Mouse (Mus musculus) R1 (cell line): ENCODE measurements at regions not wholly inside any gene's neighbourhood (a gene's known extent, or its start where the extent isn't known, plus 50 kb on each side); places are given as distances from the start of the nearest gene placed in this dataset.

Experiments
- DNase-seq: peaks from one replicate; pipeline ENCODE4 v3.0.0-alpha.2; 2018; ENCODE audit warnings: low read depth, low spot score

DNA sequence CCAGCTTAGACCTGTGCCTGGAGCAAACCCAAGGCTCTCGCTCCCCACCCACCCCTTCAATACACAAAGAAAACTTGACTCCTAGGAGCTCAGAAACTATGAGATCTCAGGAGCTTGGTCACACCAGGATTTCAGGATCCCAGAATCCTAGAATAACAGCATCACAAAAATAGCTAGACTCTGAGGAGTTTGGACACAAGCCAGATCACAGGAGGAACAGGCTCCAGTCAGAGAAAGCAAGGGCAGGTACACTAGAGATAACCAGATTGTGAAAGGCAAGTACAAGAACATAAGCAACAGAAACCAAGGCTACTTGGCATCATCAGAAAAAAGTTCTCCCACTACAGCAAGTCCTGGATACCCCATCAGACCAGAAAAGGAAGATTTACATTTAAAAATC, 221.5 kb downstream of the Epha7 start:
- DNase-seq = no peak

DNA sequence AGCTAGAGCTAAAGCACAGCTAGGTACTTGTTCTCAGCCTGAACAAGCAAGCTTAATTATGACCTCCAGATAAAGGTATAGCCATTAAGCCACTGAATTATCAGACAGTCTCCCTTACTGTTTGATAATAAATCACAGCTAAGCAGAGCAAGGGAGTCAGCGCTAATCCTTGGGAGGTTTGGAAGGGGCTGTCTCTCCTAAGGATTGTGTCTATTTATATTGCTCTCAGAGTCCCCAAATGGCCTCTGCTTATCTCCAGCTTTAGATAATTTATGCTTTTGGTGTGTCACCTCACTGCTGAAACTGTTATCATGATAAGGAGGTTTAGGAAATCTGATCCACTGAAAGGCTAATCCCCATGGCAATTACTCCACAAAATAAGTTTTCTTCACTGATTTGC, 227.1 kb downstream of the Epha7 start:
- no peak for DNase-seq

DNA sequence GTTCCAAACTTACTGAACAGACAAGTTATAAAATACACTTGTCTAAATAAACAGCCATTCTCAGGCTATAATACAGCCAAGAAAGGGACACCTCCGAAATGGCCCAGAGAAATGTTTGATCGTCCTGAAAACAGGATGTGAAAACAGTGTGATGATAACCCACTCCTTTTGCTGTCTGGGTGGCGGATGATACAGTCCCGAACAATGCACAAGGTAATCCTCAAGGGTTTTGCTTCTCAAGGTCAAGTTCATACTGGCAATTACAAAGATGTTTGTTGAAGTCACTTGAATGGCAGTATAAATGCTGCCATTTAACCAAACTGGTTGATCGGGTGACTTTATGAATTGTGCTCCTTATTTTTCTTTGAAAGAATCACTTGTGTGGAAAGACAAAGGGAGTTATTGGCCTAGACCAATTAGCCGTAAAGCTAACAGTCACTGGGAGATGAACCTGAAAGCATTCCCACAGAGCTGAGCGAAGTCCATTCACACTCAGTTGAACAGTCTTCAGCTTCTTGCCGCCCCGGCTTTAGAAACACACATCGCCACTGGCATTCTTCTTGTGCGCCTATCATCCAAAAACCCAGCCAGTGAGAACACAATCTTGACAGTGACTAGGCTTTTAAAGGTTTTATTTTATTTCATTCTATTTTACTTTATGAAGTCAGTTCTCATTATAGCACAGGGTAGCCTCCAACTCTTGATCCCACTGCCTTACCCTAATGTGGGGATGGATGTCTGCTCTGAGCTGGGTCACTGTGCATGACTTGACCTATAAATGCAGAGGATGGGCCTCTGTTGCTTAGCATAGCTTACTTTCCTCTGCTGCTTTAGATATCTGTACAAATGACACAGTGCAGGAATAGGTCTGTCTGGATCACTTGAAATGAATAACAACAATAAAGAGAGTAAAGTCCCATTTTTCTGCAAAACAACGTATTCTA, 256.0 kb downstream of the Epha7 start:
- DNase-seq = peak; percentile 10

DNA sequence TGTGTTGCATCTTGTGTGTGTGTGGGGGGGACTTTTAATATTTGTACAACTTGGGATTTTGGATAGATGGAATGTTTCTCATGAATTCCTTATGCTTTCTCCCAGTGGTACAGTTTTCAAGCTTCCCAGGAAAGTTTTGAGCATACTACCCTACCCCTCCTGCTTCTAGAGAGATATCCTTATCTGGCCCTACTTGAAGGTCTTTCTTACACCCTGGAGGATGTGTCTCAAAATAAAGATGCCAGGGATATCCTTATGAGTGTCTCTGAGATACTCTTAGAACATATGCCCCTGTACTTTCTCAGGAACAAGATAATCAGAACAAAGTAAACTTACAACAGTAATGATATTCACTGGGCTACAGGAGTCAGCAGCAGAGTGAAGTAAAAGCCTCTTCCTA, 261.3 kb downstream of the Epha7 start:
- DNase-seq = no peak

DNA sequence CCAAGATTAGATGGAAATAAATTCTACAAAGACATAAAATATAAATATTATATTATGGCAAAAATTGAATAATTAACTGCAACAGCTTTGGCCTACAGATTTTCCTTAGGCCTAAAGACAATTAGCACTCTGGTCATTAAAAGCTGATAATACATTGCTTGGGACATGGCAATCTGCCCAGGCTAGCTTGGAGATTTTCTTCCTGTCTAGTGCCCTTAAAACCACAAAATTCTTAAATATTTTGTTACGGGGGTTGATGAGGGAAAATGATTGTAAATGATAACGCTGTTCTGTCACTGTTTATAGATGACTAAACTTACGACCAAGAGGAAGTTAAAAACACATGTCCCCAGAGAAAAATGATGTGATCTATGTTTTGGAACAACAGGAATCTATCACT, 261.9 kb downstream of the Epha7 start:
- DNase-seq = no peak

DNA sequence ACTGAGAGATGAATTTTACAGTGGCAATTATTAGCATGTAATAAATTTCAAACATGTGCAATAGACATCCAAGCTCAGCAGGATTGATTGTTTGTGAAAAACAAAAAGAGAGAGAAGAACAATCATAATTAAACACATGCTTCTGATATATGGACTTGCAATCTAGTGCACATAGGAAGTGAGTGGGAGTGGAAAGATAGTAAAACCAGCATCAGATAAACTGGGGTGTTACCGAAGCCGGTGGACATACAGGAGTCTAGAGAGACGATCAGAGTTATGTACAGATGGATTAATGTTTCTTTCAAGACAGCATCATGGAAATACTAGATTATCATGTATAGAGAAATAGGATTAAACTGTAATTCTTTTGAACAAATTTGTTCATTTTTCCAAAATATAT, 263.8 kb downstream of the Epha7 start:
- DNase-seq = no peak

DNA sequence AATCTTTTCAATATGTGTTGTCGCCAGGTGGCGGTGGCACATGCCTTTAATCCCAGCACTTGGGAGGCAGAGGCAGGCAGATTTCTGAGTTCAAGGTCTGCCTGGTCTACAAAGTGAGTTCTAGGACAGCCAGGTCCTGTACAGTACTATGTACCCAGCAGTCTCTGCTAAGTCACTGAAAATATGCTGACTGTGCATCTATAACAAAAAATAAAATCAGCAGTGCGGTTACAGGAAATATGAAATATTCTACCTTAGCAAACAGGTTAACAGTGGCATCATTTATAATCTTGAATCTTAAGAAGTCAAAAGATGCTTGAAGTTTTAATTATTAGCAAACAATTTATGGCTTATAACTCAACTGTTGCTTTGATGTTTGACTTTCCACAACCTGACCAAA, 265.5 kb downstream of the Epha7 start:
- no peak for DNase-seq

DNA sequence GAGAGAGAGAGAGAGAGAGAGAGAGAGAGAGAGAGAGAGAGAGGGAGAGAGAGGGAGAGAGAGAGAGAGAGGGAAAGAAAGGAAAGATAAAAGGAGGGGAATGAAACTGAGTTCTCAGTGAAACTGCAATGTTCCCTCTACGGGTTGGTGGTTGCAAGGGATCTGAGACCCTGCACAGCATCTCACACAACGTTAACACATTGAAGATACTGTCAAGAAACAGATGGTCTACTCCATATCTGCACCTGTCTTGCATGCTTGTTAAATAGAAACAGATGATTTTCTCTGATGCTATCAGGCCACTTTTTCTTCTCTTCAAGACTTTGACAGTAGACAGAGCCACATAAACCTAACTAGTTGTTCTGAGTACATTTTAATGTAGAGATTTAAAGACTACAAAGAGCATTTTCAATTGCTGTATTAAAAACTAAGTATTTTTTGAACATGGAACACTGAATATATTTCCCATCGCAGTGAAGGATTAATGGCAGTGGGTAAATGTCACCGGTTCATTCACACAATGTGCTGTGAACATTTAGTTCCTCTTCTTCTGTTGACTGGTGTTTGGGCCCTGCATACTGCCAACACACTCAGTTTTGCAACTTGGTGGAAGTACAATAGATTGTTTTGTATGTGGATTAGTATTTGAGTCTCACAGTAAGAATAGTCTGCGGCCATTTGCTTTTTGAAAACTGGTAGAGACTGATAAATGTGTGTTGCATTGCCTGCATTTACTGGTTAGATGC, 270.8 kb downstream of the Epha7 start:
- no peak for DNase-seq

DNA sequence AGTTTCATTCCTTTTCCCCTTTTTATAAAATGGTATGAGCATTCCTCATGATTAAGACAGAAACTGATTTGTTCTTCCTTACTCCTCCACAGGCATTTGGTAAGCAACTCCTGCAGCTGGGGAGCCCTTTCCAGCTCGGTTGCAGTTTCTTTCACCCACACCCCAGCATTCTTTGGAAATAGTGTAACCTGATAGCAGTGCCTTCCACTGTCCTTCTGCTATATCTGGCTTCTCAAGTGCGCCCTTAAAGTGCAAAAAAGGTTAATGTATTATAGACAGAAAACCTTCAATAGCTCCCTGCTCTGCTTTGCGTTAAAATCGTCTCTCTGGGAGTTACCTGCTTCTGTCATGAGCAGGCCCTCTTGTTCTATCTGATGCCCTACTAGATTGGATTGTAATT, 278.0 kb downstream of the Epha7 start:
- DNase-seq = peak; percentile 66

DNA sequence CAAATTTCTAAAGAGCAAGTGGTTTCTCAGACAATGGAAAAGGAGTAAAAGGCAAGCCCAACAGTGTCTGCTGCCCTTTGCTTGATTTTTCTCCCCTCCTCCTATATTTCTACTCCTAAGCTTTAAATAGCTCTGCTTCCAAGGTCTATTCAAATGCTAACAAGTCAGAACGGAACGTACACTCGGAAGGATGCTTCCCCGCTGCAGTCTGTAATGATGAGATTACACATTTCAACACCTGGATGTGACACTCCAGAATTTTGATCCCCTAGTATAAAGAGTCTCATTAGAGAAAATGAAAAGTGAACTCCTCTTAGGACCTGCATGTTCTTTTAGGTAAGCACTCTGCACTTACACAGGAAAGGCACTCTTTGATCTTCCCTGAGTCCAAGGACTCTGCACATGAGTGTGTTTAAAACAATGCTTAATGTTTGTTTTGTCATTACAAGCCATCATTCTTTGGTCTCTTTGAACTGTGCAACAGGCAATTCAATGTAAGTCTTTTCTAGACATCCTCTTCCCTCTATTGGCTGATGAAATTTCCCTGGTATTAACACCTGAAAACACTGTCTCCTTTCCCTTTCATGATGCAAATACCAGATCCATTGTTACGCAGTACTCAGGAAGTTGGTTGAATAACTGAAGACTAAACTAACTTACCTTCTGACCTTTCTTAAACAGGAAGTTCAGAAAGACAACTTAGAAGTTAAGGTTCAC, 278.7 kb downstream of the Epha7 start:
- peak; percentile 97 for DNase-seq

DNA sequence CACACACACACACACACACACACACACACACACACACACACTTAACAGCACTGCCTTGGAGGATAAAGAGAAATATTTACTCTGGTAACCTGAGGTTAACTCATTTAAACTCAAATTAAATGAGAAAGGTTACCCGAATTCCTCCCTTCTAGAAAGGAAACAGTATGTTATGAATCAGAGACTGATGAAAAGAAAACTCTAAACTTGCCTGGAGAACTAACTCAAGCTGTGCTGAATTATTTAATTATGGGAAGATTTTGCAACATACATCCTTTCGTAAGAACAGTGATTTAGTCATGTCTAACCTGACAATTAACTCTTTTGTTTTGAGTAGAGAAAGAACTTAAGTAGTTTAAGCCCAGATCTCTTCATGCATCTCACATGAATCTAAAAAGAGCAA, 289.4 kb downstream of the Epha7 start:
- DNase-seq = no peak

DNA sequence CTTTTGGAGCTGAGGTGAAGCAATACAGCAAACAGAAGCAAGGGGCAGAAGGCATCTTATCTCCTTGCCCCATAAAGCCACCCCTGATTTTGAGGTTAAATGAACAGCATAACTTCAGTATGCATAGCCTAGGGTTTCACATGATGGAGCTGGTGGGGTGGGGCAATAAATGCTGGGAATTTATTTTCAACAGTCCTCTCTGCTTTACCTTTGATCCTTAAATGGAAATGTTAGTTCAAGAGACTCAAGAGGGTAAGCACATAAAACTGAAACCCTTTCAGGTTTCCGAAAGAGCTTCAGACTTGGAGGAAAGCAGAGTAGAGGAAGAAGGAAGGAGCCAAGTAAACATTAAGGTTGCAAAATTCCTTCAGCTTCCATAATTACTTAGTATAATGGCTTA, 290.5 kb downstream of the Epha7 start:
- DNase-seq = no peak

DNA sequence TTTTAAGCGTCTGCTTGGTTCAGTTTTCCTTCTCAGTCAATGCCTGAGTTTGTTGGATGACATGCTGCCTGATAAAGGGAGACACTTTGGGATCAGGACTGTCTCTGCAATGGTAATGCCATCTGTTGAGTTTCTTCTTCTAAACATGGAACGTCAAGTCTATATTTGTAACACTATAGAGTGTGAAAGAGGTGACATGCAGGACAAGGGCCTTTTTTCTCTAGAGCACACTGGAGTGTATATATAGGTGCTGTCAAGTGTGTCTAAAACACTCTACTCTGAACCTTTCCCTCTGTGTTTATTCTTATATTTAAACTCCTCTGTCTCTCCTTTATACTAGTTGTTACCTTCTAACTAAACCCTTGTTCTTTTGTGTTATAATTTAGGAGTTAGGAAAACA, 299.6 kb downstream of the Epha7 start:
- DNase-seq = no peak

DNA sequence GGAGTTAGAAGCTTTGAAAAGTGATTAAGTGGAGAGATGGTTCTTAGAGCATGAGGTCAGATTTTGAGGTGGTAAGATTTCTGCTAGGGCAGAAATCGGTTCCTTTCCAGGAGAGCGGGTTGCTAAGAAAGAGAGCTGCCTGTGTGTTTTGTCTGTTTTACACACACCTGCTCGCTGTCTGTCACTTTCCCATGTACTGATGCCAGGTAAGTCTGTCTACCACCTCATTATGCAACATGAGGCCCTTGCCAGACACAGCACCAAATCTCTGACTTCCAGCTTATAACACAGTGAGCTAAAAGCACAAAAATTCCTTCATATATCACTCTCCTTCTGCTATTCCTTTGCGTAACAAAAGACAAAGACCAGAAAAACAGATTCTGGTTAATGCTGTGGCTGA, 304.1 kb downstream of the Epha7 start:
- DNase-seq = no peak

DNA sequence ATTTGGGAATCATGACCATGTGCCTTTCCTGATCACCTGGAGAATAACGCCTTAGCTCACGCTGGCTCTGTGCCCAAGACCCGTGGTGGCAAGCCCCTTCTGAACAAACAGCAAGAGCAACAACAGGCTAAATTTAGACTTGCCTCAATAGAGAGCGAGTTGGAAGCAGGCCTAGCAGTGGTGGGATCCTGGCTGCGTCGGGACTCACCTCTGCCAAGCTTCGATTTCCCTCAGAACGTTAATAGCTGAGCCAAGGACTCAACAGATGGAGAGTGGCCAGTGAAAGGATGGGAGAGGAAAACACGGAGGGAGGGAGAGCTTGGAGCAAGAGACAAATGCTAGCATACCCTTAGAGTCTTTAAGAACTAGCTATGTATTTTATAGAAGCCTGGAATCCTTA, 305.0 kb downstream of the Epha7 start:
- no peak for DNase-seq

DNA sequence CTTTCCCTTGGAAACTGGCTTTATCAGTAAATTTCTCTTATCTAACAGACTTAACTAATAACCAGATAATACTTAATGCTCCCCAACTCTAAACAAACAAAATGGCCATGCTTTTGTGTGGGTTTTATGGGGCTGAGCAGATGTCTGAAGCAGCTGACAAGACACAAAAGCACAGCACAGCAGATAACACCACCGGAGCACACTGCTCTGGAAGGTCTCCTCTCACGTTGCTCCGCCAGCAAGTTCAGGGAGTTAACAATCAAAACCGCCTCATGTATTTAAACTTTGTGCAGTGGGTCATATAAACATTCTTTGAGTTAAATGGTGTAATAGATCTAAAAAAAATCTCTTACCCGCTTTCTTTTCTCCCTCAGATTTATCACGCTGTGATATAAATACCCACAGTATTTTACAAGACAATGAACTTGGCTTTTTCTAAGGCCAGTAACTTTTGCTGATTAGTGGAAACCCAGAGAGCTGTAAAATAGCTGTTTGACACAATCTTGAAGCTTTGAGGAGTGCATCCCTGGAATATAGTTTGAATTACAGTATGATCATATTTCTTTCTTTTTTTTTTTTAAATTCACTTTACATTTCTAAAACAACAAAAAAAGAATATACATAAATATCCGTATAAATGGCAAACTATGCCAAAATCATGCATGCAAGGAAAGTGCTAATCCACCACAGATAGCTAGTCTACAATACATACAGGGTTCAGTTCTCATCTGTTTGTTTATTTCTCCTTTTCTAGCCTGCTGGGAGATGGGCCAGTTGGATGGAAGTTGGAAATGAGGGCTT, 305.9 kb downstream of the Epha7 start:
- DNase-seq = peak; percentile 27

DNA sequence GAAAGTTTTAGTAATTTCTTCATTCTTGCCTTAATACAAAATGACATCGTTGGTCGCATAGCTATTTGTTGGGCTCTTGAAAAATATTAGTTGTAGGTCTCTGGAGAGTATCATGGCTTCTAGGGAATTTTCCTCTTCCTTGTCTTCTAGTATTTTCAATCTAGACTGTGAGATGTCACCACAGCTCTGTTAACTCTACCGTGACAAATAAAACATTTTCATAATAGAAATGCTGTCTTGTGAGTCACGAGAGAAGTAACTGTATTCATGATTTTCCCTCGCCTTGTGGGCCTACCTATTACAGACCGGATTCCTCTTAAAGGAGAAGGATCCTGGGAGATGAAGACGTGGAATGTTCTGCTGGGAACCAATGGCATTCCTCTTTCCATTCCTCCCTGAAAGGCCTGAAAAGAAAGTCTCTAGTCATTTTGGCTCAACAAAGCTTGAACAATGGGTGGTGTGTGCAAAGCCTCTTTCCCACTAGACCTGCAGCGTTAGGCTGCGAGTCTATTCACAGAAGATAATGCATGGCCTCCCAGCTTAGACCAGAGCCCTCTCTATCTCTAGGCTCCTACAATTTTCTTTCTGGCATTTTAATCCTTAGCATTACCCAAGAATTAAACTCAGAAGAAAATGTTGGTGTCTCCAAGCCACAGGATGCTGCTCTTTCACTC, 306.7 kb downstream of the Epha7 start:
- DNase-seq = peak; percentile 63

DNA sequence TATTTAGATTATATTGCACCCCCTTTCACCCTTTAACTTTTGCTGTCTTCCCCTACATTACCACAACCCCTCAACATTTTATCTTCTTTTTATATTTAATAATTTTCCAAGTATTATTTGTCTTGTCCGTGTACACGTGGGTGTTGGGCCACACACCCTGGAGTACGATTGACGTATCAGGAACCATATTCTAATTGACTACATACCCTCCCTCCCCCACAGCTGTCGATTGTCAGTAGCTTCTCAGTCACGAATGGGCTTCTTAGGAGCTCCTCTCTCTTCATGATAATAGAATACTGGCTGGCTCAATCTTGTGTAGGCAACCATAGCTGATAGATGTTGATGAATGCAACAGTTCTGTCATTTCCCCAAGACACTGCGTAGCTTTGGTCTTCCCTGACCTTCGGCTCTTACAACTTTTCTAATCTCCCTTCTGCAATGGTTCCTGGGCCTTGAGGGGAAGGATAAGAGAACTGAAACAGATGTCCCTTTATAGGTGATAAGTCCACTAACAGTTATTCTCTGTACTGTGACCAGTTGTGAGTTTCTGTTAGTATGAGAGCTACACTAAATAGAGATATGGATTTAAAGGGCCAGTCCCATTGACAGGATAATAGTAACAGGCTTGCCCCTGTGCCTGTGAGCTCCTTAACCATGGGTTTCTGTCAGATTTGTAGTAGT, 310.9 kb downstream of the Epha7 start:
- DNase-seq = no peak

DNA sequence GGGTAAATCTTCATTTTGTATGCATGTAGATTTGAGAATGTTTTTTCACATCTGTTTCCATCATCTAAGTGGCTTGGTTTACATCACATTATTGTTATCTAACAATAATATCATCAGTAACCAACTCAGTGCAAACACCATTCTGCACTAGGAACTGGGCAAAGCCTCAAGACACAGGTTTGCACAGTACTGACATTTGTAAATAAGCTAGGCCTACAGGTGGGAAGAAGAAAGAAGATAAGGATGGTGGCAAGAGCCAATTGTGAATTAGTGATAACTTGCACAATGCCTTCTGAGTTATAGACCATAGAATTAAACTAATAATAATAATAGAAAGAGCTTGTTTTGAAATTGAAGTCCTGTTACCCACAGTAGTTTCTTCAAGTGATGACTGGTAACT, 317.6 kb downstream of the Epha7 start:
- DNase-seq = no peak
